Mouse (Mus musculus) forebrain, embryonic 10.5 days (tissue): Measurements from ENCODE around the gene Gm20696. TPM values are rescaled to one million over a fixed set of nuclear protein-coding genes. Genes with fewer than 3 reads are reported as not detected.

ENCODE experiments used
- DNase-seq: peaks from one replicate; pipeline ENCODE4 v3.0.0-alpha.2; 2017; ENCODE audit warnings: low spot score; ENCODE audit errors: extremely low spot score
- H3K27ac ChIP-seq: fragments of 300-500 bp; sonication (generic); 2 replicates; pipeline ENCODE4 v1.5.1; 2016; ENCODE audit warnings: mild to moderate bottlenecking
- H3K27me3 ChIP-seq: fragments of 300-500 bp; sonication (generic); 2 replicates; pipeline ENCODE4 v1.6.1; 2016; ENCODE audit warnings: mild to moderate bottlenecking; ENCODE audit not compliant: poor library complexity, severe bottlenecking
- H3K36me3 ChIP-seq: fragments of 300-500 bp; sonication (generic); replicated peaks from 2 replicates; pipeline ENCODE4 v1.6.1; 2016; ENCODE audit warnings: mild to moderate bottlenecking, moderate library complexity
- H3K4me1 ChIP-seq: fragments of 300-500 bp; sonication (generic); 2 replicates; pipeline ENCODE4 v1.6.1; 2016
- H3K4me3 ChIP-seq: fragments of 300-500 bp; sonication (generic); 2 replicates; pipeline ENCODE4 v1.5.1; 2016; ENCODE audit warnings: mild to moderate bottlenecking, moderate library complexity
- H3K9me3 ChIP-seq: fragments of 300-500 bp; sonication (generic); 2 replicates; pipeline ENCODE4 v1.6.1; 2016; ENCODE audit warnings: mild to moderate bottlenecking, moderate library complexity
- WGBS: fragments of 180-500 bp; shearing (Covaris S2); methylation state at CpG from one replicate; pipeline ENCODE4 v1.1.7; 2016; 5-methylcytosine and 5-hydroxymethylcytosine counted together
- polyA plus RNA-seq: library from polyadenylated mRNA; unstranded; fragments of >200 nt; fragmentation: Nextera tagmentation; extraction: Ambion mirVana; gene quantifications from 2 replicates; pipeline ENCODE4 v1.2.1, GENCODE M21; 2016

The Gm20696 gene
- polyA plus RNA-seq, 1 experiment from 2014 or later = 3.6 TPM

- Histone ChIP-seq H3K27me3 (no peaks in the 10 kb centered on the region), H3K27ac (no peak overlapping the region), H3K4me1 (peaks cover 33% of the 10 kb centered on the region), H3K9me3 (no peaks in the 10 kb centered on the region), H3K36me3 (no peaks in the 10 kb centered on the region), H3K4me3 (no peak overlapping the region)
- WGBS = 81% methylated on average over 5 of the region's 5 CpGs
- DNase-seq = no peak
Observed at GRCm38 (mm10) chr6:99258346-99258745, 408.3 kb downstream of the Gm20696 start.

GRCm38 (mm10) chr6:99257676-99258075, 408.9 kb downstream of the Gm20696 start:
- no peak for DNase-seq
- 86% methylated on average over 2 of the region's 2 CpGs for WGBS
- no peaks in the 10 kb centered on the region for H3K36me3 ChIP-seq
- no peaks in the 10 kb centered on the region for H3K27me3 ChIP-seq
- H3K9me3 ChIP-seq = no peaks in the 10 kb centered on the region
- no peak overlapping the region for H3K27ac ChIP-seq
- H3K4me1 ChIP-seq = peaks cover 26% of the 10 kb centered on the region
- H3K4me3 ChIP-seq = no peak overlapping the region

GRCm38 (mm10) chr6:99253331-99253730, 413.3 kb downstream of the Gm20696 start:
- Histone ChIP-seq H3K27me3 (no peaks in the 10 kb centered on the region), H3K27ac (no peak overlapping the region), H3K4me1 (peaks cover 3% of the 10 kb centered on the region; the same call in 1 of the 2 replicates), H3K4me3 (no peak overlapping the region), H3K9me3 (no peaks in the 10 kb centered on the region), H3K36me3 (no peaks in the 10 kb centered on the region)
- DNase-seq = no peak
- WGBS = 92% methylated on average over 8 of the region's 8 CpGs

- no peak overlapping the region for H3K27ac ChIP-seq
- WGBS = 92% methylated on average over 5 of the region's 5 CpGs
- DNase-seq = no peak
- no peaks in the 10 kb centered on the region for H3K27me3 ChIP-seq
- H3K4me1 ChIP-seq = no peaks in the 10 kb centered on the region
- no peak overlapping the region for H3K4me3 ChIP-seq
- no peaks in the 10 kb centered on the region for H3K36me3 ChIP-seq
- H3K9me3 ChIP-seq = no peaks in the 10 kb centered on the region
Observed at GRCm38 (mm10) chr6:99252816-99253215, 413.8 kb downstream of the Gm20696 start.

GRCm38 (mm10) chr6:99251924-99252323, 414.7 kb downstream of the Gm20696 start:
- no peaks in the 10 kb centered on the region for H3K9me3 ChIP-seq
- H3K4me1 ChIP-seq = no peaks in the 10 kb centered on the region
- H3K4me3 ChIP-seq = no peak overlapping the region
- 87% methylated on average over 4 of the region's 4 CpGs for WGBS
- H3K36me3 ChIP-seq = no peaks in the 10 kb centered on the region
- no peaks in the 10 kb centered on the region for H3K27me3 ChIP-seq
- no peak overlapping the region for H3K27ac ChIP-seq
- DNase-seq = no peak

- Histone ChIP-seq H3K4me3 (no peak overlapping the region), H3K27ac (no peak overlapping the region), H3K27me3 (no peaks in the 10 kb centered on the region), H3K4me1 (no peaks in the 10 kb centered on the region), H3K36me3 (no peaks in the 10 kb centered on the region), H3K9me3 (no peaks in the 10 kb centered on the region)
- WGBS = 98% methylated on average over 3 of the region's 3 CpGs
- no peak for DNase-seq
Observed at GRCm38 (mm10) chr6:99251222-99251621, 415.4 kb downstream of the Gm20696 start.

- H3K36me3 ChIP-seq = no peaks in the 10 kb centered on the region
- 83% methylated on average over 5 of the region's 5 CpGs for WGBS
- no peaks in the 10 kb centered on the region for H3K9me3 ChIP-seq
- no peaks in the 10 kb centered on the region for H3K27me3 ChIP-seq
- H3K27ac ChIP-seq = no peak overlapping the region
- no peaks in the 10 kb centered on the region for H3K4me1 ChIP-seq
- no peak overlapping the region for H3K4me3 ChIP-seq
- no peak for DNase-seq
Observed at GRCm38 (mm10) chr6:99249496-99250030, 417.0 kb downstream of the Gm20696 start.

- Histone ChIP-seq H3K9me3 (no peaks in the 10 kb centered on the region), H3K4me1 (no peaks in the 10 kb centered on the region), H3K36me3 (no peaks in the 10 kb centered on the region), H3K27ac (no peak overlapping the region), H3K27me3 (no peaks in the 10 kb centered on the region), H3K4me3 (no peak overlapping the region)
- DNase-seq = no peak
- 91% methylated on average over 8 of the region's 8 CpGs for WGBS
Observed at GRCm38 (mm10) chr6:99248396-99248795, 418.2 kb downstream of the Gm20696 start.

- Histone ChIP-seq H3K36me3 (no peaks in the 10 kb centered on the region), H3K27ac (no peak overlapping the region), H3K9me3 (no peaks in the 10 kb centered on the region), H3K4me3 (no peak overlapping the region), H3K4me1 (peaks cover 3% of the 10 kb centered on the region), H3K27me3 (no peaks in the 10 kb centered on the region)
- 91% methylated on average over 10 of the region's 10 CpGs for WGBS
- no peak for DNase-seq
Observed at GRCm38 (mm10) chr6:99241625-99242395, 424.8 kb downstream of the Gm20696 start.

- H3K4me1 ChIP-seq = peaks cover 3% of the 10 kb centered on the region
- no peaks in the 10 kb centered on the region for H3K9me3 ChIP-seq
- H3K27me3 ChIP-seq = no peaks in the 10 kb centered on the region
- H3K36me3 ChIP-seq = no peaks in the 10 kb centered on the region
- no peak overlapping the region for H3K27ac ChIP-seq
- no peak for DNase-seq
- H3K4me3 ChIP-seq = no peak overlapping the region
Observed at GRCm38 (mm10) chr6:99240764-99241163, 425.8 kb downstream of the Gm20696 start.

GRCm38 (mm10) chr6:99235588-99235987, 431.0 kb downstream of the Gm20696 start:
- Histone ChIP-seq H3K4me3 (no peak overlapping the region), H3K27me3 (no peaks in the 10 kb centered on the region), H3K27ac (no peak overlapping the region), H3K9me3 (no peaks in the 10 kb centered on the region), H3K36me3 (no peaks in the 10 kb centered on the region), H3K4me1 (peaks cover 3% of the 10 kb centered on the region; the same call in 1 of the 2 replicates)
- no peak for DNase-seq
- WGBS = 93% methylated on average over 8 of the region's 8 CpGs

GRCm38 (mm10) chr6:99233411-99233810, 433.2 kb downstream of the Gm20696 start:
- Histone ChIP-seq H3K4me1 (peaks cover 5% of the 10 kb centered on the region; the same call in 1 of the 2 replicates), H3K27ac (no peak overlapping the region), H3K4me3 (no peak overlapping the region), H3K27me3 (no peaks in the 10 kb centered on the region), H3K9me3 (no peaks in the 10 kb centered on the region), H3K36me3 (no peaks in the 10 kb centered on the region)
- whole genome bisulfite sequencing = 92% methylated on average over 10 of the region's 10 CpGs
- DNase-seq = no peak

GRCm38 (mm10) chr6:99228336-99228870, 438.2 kb downstream of the Gm20696 start:
- Histone ChIP-seq H3K27me3 (no peaks in the 10 kb centered on the region), H3K27ac (no peak overlapping the region), H3K4me3 (no peak overlapping the region), H3K36me3 (no peaks in the 10 kb centered on the region), H3K4me1 (0 out of 2 replicates have a peak, but pooled peaks cover 4% of the 10 kb centered on the region), H3K9me3 (no peaks in the 10 kb centered on the region)
- no peak for DNase-seq
- WGBS = 91% methylated on average over 6 of the region's 6 CpGs
